Mouse (Mus musculus) fat pad, adult 2 months (tissue): ENCODE data around the gene Tbxas1.

Source experiments
- DNase-seq: peaks from one replicate; pipeline ENCODE4 v3.0.0-alpha.2; 2011; ENCODE audit warnings: low read depth, low spot score; ENCODE audit errors: extremely low read depth

Gene Tbxas1

DNA sequence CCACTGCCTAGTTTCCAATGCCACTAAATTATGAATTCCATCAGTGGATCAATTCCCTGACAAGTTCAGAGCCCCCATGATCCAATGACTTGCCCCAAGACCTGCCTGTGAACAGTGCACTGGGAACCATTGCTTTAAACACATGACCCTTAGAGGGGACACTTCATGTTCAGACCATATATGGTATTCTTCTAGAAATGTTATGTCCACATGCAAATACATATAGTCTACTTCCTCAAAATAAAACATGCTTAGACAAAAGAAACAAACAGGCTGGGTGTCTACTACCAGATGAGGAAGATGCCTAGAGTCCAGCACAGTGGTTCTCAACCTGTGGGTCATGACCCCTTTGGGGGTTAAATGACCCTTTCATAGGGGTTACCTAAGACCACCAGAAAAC, 201.3 kb downstream of the Tbxas1 start:
- no peak for DNase-seq

DNA sequence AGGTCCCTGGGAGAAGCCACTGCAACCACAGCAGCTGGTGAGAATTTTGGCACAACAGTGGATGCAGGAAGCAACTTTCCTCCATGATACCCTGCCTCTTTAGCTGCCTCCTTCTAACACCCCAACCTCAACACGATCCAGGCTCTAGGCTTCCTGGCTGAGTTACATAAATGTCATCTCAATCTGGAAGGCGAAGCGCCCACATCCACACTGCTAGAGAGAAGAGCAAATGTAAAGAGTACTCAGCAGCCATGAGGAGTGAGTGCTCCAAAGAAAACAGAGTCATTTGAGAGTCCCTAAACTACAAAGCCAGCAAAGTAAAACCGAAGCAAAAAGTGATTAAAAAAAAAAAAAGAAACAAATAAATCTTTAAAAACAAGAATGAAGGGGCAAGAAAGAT, 229.4 kb downstream of the Tbxas1 start:
- no peak for DNase-seq

DNA sequence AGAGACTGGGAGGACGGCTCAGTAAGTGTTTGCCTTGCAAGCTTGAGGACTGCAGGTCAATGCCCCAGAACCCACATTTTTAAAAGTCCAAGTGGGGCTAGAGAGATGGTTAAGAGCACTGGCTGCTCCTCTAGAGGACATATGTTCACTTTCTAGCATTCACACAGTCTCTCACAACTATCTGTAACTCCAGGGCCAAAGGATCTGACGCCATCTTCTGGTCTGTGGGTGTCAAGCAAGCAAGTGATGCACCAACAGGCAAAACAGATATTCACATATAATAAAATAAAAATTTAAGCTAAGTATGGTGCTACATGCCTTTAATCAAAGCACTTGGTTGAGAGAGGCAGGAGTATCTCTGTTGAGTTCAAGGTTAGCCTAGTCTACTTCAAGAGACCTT, 231.6 kb downstream of the Tbxas1 start:
- no peak for DNase-seq

DNA sequence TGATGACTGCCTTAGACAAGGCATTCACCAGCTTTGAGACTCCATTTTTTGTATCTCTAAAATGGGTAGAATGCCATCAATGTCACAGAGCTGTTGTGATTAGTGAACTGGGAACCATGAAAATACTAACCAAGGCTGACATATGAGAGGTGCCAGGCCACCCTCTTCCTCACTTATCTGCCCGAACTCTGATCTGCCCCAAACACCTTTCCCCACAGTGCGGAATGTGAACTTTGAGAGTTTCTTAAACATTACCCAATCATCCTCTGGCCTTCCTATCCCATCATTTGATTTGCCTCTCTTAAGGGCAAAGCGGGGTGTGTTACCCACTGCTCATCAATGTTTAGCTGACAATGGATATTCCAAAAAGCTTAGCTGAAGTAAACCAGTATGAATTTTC, 237.5 kb downstream of the Tbxas1 start:
- DNase-seq, result no peak

DNA sequence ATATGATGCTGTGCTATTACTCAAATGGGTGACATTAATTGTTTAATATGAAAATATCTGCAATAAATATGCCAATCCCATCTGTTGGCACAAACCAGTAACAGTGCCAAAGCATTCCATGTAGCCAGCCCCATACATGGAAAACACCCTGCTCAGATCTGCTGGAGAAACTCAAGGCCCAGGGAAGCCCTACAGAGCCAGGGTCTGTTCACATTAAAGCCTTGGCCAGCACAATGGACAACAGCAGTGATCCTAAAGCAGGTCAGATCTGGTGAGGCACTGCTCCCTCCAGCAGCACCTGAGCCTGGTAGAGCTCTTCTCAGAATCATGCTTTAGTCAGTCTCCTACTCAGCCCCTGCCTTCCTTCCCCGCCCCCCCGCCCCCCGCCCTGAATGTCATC, 237.9 kb downstream of the Tbxas1 start:
- DNase-seq, result no peak

DNA sequence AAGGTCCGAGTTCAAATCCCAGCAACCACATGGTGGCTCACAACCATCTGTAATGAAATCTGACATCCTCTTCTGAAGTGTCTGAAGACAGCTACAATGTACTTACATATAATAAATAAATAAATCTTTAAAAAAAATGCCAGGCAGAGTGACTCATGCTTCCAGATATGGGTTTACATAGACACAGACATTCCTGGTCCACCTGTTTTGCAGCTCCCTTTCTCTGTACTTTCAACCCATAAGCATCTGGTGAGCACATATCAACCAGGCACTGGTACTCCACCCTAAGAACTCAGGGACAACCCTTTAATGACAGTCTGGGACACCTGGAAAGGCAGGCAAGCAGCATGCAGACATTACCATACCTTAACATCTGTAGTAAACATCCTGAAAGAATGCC, 240.2 kb downstream of the Tbxas1 start:
- no peak for DNase-seq

DNA sequence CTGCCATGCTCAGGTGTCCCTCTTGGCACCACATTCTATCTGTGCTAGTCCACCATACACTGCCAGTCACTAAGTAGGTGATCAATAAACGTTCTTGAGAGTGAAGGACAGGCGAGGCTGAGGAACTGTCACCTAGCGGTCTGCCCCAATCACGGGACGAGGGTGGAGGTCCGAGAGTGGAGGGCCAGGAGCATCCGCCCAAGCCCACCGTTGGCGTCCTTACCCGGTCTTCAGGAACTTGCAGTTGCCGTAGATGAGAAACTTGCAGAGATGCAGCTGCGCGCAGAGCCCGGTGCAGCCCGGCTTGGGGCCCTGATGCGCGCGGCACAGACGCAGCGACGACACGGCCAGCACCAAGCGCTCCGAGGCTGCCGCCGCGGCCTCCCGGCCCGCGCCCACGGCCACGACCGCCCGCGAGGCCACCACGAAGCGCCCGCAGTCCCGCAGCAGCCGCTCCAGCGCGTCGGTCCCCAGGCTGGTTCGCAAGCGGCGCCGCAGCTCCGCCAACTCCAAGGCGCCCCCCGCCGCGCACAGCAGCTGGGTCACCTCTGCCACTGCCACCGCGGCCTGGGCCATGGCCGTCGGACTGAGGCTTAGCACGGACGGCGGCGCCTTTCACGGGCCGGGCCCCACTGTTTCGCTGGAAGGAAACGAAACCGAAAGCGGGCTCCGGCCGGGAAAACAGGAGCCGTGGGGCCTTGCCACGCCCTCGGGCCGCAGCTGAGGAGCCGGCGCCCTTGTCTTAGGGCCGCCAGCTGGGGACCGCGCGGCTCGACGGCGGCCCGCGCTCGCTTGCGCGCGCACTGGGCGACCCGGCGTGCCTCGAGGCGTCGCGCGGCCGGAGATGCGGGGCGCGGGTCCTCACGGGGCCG, 242.6 kb downstream of the Tbxas1 start, which contains the start of gene Parp12:
Gene Parp12, minus strand, starts transcription at position 766 of the 872 bp plus-strand sequence.
- DNase-seq, result no peak

DNA sequence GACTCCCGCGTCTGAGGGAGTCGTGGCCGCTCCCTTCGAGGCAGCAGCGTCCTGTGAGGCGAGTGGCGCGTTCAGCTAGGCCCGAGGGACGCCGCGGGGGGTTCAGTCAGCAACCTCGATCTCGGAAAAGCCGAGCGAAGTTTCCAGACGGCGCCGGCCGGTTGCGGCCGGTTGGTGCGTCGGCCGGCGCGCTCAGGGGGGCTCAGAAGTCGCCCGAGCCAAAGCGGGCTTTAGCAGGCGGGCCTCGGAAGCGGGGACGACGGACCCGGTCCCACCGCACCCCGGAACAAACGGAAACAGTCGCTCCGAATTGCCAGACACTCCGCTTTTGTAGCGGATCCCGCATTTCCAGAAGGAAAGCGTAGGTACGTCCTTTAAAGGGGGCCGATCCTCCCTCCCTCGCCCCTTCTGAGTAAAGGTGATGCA, 243.3 kb downstream of the Tbxas1 start:
- DNase-seq, result no peak

DNA sequence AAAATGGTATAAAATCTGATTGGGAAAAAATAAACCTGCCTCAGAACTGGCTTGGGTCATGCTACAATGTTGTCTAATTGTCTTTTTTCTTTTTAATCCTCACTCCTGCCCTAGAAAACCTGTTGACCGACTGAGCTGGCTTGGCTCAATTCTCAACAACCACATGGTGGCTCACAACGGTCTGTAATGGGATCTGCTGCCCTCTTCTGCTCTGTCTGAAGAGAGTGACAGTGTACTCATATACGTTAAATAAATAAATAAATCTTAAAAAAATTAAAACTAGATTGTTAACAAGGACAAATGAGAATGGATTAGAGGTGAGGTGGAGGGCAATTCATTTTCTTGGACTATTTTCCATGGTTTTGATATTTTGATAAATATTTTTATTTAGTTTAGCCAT, 245.5 kb downstream of the Tbxas1 start:
- no peak for DNase-seq

DNA sequence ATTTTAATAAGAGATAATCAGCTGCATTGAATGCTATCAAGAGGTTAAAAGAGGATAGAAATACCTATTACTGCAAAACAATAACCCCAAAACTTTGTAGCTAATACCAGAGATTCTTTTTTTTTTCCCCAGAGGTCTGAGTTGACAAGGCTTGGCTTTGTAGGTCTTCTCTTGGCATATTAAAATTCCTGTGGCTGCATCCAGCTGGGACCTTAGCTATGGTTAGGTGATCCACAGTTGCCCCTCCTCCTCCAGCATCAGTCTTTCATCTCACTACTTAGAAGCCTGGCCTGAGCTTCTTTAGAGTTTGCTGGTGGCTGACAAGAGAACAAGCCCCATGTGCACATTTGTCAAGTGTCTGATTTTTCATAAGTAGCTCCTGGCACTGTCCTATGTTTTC, 249.5 kb downstream of the Tbxas1 start:
- no peak for DNase-seq

DNA sequence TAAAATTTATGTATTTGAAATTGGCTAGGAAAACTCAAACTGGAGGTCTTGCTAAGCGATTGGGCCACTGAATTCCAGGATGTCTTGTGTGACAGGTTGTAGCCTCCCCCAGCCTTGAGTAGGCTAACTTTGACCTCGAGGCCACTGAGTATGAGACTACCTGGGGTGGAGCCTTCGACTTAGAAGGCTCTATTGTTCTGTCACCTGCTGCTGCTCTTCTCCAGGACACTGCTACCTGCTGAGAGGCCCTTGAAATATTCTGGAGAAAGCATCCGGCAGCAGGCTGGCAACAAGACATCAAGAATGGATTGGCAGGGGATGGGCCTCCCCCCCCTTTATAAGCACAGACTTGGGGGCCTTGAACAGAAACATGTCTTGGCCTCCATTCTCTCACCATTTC, 256.3 kb downstream of the Tbxas1 start:
- DNase-seq, result no peak

DNA sequence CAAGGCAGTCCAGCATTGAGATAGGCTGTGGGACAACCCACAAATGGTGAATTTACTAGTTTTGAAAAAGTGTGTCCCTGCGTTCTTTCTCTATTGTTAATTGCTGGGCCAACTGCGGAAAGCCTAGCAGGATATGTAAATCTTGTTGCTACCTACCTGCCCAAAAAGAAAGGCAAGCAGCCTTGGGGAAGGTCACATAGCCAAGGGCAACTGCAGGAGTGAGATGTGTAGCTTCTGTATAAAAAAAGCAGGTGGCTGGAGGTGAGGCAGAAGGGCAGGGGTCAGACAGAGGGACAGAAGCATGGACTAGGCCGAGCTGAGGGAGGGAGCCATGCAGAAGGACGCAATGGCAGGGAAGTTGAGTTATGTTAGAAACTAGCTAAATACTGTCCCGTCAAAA, 257.4 kb downstream of the Tbxas1 start:
- no peak for DNase-seq
